Mouse (Mus musculus) kidney, adult 2 months (tissue): ENCODE results near the gene Syt12. TPM values are rescaled to one million over a fixed set of nuclear protein-coding genes. Genes with fewer than 3 reads are reported as not detected.

Experiments
- DNase-seq: peaks from one replicate; pipeline ENCODE4 v3.0.0; 2021
- H3K27ac ChIP-seq: fragments of 200-500 bp; 2 replicates; pipeline ENCODE4 v1.5.1; 2012; ENCODE audit warnings: low read depth, low read length, control low read depth, inconsistent platforms; ENCODE audit not compliant: insufficient read depth
- H3K27me3 ChIP-seq: fragments of 200-500 bp; replicated peaks from 2 replicates; pipeline ENCODE4 v1.6.1; 2012; ENCODE audit warnings: mild to moderate bottlenecking, moderate library complexity, low read length, inconsistent platforms; ENCODE audit not compliant: control insufficient read depth, insufficient read depth
- H3K36me3 ChIP-seq: fragments of 200-500 bp; 2 replicates; pipeline ENCODE4 v1.6.1; 2012; ENCODE audit warnings: mild to moderate bottlenecking, moderate library complexity, low read length, inconsistent platforms; ENCODE audit not compliant: control insufficient read depth, insufficient read depth
- H3K4me1 ChIP-seq: fragments of 200-500 bp; 2 replicates; pipeline ENCODE4 v1.6.1; 2011; ENCODE audit warnings: low read length; ENCODE audit not compliant: control insufficient read depth, insufficient read depth
- H3K4me3 ChIP-seq: fragments of 200-500 bp; 2 replicates; pipeline ENCODE4 v1.5.1; 2011; ENCODE audit warnings: mild to moderate bottlenecking, low read depth, low read length, control low read depth; ENCODE audit not compliant: insufficient read depth
- CTCF ChIP-seq: fragments of 200-500 bp; conservative IDR thresholded peaks from 2 replicates; pipeline ENCODE4 v1.5.1; 2011; ENCODE audit warnings: low read depth, mild to moderate bottlenecking, control low read depth, low read length, moderate library complexity, mixed read lengths; ENCODE audit not compliant: insufficient read depth, insufficient read length
- POLR2A ChIP-seq: fragments of 200-500 bp; IDR thresholded peaks from one replicate; pipeline ENCODE4 v1.6.1; 2011; ENCODE audit warnings: low read depth, low read length, control low read depth
- WGBS: fragments of 180-500 bp; shearing (Covaris S2); methylation state at CpG from one replicate; pipeline ENCODE4 v1.1.7; 2018; 5-methylcytosine and 5-hydroxymethylcytosine counted together
- polyA plus RNA-seq: library from polyadenylated mRNA; depleted of rRNA; stranded (reverse); fragments of >200 nt; gene quantifications from 2 replicates; pipeline ENCODE4 v1.2.3, GENCODE M21; 2012; rRNA removed

Syt12 gene
- polyA plus RNA-seq, 1 experiment = 4.6 TPM

- Histone ChIP-seq H3K27ac (peak overlapping the region; percentile 86), H3K4me1 (peaks cover 4% of the 10 kb centered on the region; the same call in 1 of the 2 replicates), H3K27me3 (no peaks in the 10 kb centered on the region), H3K4me3 (peak overlapping the region; percentile 84), H3K36me3 (peaks cover 2% of the 10 kb centered on the region; the same call in 1 of the 2 replicates)
- TF ChIP-seq CTCF (no peak), POLR2A (no peak)
- under 1% methylated on average over 77 of the region's 80 CpGs for WGBS
- peak; percentile 42 for DNase-seq
Measured at GRCm38 (mm10) chr19:4396081-4396997, 80.9 kb downstream of the Syt12 start.

Other genes starting within 250 kb of the Syt12 start
- gene Pold4, start 245.5 kb downstream of the Syt12 start, polyA plus RNA-seq = 96.1 and 99.8 TPM in 2 replicates
- gene Ssh3, start 208.3 kb downstream of the Syt12 start, polyA plus RNA-seq = 39.0 and 61.4 TPM in 2 replicates
- gene Ankrd13d, start 194.3 kb downstream of the Syt12 start, polyA plus RNA-seq = 4.2 and 5.1 TPM in 2 replicates
- 56.7 and 60.3 TPM in 2 replicates for gene Grk2, start 171.2 kb downstream of the Syt12 start, polyA plus RNA-seq
- 74.3 and 89.5 TPM in 2 replicates for gene Kdm2a, start 79.2 kb downstream of the Syt12 start, polyA plus RNA-seq
- gene Rhod, start 38.0 kb downstream of the Syt12 start, polyA plus RNA-seq = 35.1 and 35.6 TPM in 2 replicates
- gene 2010003K11Rik, start 21.1 kb upstream of the Syt12 start, polyA plus RNA-seq = 2.8 TPM in 2 replicates
- 286 and 295 TPM in 2 replicates for gene Pcx, start 33.0 kb upstream of the Syt12 start, polyA plus RNA-seq
- 6.1 and 8.7 TPM in 2 replicates for gene Lrfn4, start 138.2 kb upstream of the Syt12 start, polyA plus RNA-seq
- gene Rce1, start 148.2 kb upstream of the Syt12 start, polyA plus RNA-seq = 82.2 and 92.8 TPM in 2 replicates
- 1.1 TPM in 2 replicates for gene Gm960, start 221.2 kb upstream of the Syt12 start, polyA plus RNA-seq
- gene Sptbn2, start 233.7 kb upstream of the Syt12 start, polyA plus RNA-seq = 11.0 and 12.0 TPM in 2 replicates